Mouse (Mus musculus) embryonic facial prominence, embryonic 11.5 days (tissue): ENCODE data around the gene Atp1a2. TPM values are rescaled to one million over a fixed set of nuclear protein-coding genes. Genes with fewer than 3 reads are reported as not detected.

ENCODE experiments used
- ATAC-seq: fragments of 200-750 bp; cut with Nextera tagmentation; replicated peaks from 2 replicates; pipeline ENCODE4 v1.8.0; 2017; ENCODE audit warnings: low read depth; ENCODE audit not compliant: insufficient number of reproducible peaks, low FRiP score, low TSS enrichment
- DNase-seq: peaks from one replicate; pipeline ENCODE4 v3.0.0-alpha.2; 2015; ENCODE audit warnings: low spot score
- H3K27ac ChIP-seq: fragments of 300-500 bp; sonication (generic); replicated peaks from 2 replicates; pipeline ENCODE4 v1.5.1; 2014; ENCODE audit warnings: mild to moderate bottlenecking, low read depth, low read length, control low read depth
- H3K27me3 ChIP-seq: fragments of 300-500 bp; sonication (generic); 2 replicates; pipeline ENCODE4 v1.6.1; 2014; ENCODE audit warnings: mild to moderate bottlenecking, low read length, moderate library complexity, mixed read lengths; ENCODE audit not compliant: control insufficient read depth, insufficient read depth
- H3K36me3 ChIP-seq: fragments of 300-500 bp; sonication (generic); replicated peaks from 2 replicates; pipeline ENCODE4 v1.6.1; 2014; ENCODE audit warnings: low read depth, mild to moderate bottlenecking, low read length, moderate library complexity, mixed read lengths; ENCODE audit not compliant: control insufficient read depth, insufficient read depth
- H3K4me1 ChIP-seq: fragments of 300-500 bp; sonication (generic); 2 replicates; pipeline ENCODE4 v1.6.1; 2014; ENCODE audit warnings: low read length, mixed read lengths; ENCODE audit not compliant: control insufficient read depth, insufficient read depth
- H3K4me2 ChIP-seq: fragments of 300-500 bp; sonication (generic); 2 replicates; pipeline ENCODE4 v1.6.1; 2014; ENCODE audit warnings: low read depth, mild to moderate bottlenecking, control low read depth, low read length, moderate library complexity
- H3K4me3 ChIP-seq: fragments of 300-500 bp; sonication (generic); 2 replicates; pipeline ENCODE4 v1.5.1; 2014; ENCODE audit warnings: low read depth, low read length, control low read depth
- H3K9ac ChIP-seq: fragments of 300-500 bp; sonication (generic); replicated peaks from 2 replicates; pipeline ENCODE4 v1.6.1; 2014; ENCODE audit warnings: mild to moderate bottlenecking, control low read depth, low read length
- H3K9me3 ChIP-seq: fragments of 300-500 bp; sonication (generic); replicated peaks from 2 replicates; pipeline ENCODE4 v1.6.1; 2016; ENCODE audit warnings: mild to moderate bottlenecking, low read length, inconsistent platforms, mixed read lengths; ENCODE audit not compliant: control insufficient read depth
- WGBS: fragments of 180-500 bp; shearing (Covaris S2); extraction: QIAGEN DNeasy Blood & Tissue Kit; methylation state at CpG from one replicate; pipeline ENCODE4 v1.1.7; 2014; 5-methylcytosine and 5-hydroxymethylcytosine counted together
- polyA plus RNA-seq: library from polyadenylated mRNA; unstranded; fragments of >200 nt; fragmentation: Nextera tagmentation; extraction: Ambion mirVana; gene quantifications from 2 replicates; pipeline ENCODE4 v1.2.1, GENCODE M21; 2014

Atp1a2 gene
- polyA plus RNA-seq, 1 experiment from 2014 or later: 0.65 TPM

DNA sequence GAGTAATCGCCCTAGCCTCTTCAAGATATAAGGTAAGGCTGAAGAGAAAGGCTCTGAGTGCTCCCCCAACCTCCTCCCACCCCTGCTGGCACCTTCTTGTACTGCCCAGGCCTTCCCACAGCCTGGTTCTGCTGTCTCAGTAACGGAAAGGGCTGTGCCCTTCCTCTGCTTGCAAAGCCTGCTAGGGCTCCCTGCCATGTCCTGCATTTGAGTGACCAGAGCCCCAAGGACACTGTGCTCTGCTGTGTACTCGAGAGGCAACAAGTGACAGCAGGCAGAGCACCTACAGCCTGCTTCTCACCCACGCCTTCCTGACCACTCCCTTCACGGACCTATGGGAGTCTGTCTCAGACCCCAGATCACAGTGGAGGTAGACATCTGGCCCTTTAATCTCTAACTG is 2.4 kb upstream of the Atp1a2 start:
- H3K27me3 ChIP-seq: no peaks in the 10 kb centered on the region
- no peak overlapping the region for H3K27ac ChIP-seq
- H3K4me2 ChIP-seq: no peak overlapping the region
- no peaks in the 10 kb centered on the region for H3K9me3 ChIP-seq
- no peak for ATAC-seq
- H3K4me3 ChIP-seq: no peak overlapping the region
- 63% methylated on average over 5 of the region's 5 CpGs for WGBS
- no peak overlapping the region for H3K9ac ChIP-seq
- H3K36me3 ChIP-seq: no peaks in the 10 kb centered on the region
- peaks cover 6% of the 10 kb centered on the region; the same call in 1 of the 2 replicates for H3K4me1 ChIP-seq
- no peak for DNase-seq

DNA sequence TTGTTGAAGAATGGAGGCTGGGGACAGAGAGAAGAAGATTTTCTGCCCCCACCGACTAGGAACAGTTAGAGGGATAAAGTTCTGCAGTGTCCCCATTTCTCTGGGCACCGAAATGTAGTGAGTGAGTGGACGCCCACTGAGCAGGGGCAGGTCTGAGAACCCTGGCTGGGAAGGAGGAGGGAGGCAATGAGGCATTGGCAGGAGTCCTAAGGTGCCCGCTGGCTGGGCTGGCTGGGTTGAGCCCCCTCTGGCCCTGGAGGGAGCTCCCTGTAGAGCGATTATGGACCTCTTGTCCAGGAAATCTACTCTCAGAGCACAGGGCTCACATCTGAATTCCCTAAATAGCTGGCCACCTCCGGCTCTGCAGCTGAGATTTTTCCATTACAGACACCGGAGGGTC is 1.7 kb upstream of the Atp1a2 start:
- Histone ChIP-seq H3K4me1 (peaks cover 6% of the 10 kb centered on the region; the same call in 1 of the 2 replicates), H3K9ac (no peak overlapping the region), H3K4me3 (no peak overlapping the region), H3K27me3 (no peaks in the 10 kb centered on the region), H3K27ac (no peak overlapping the region), H3K9me3 (no peaks in the 10 kb centered on the region), H3K4me2 (no peak overlapping the region), H3K36me3 (no peaks in the 10 kb centered on the region)
- WGBS: 58% methylated on average over 7 of the region's 7 CpGs
- DNase-seq (no peak), ATAC-seq (no peak)

DNA sequence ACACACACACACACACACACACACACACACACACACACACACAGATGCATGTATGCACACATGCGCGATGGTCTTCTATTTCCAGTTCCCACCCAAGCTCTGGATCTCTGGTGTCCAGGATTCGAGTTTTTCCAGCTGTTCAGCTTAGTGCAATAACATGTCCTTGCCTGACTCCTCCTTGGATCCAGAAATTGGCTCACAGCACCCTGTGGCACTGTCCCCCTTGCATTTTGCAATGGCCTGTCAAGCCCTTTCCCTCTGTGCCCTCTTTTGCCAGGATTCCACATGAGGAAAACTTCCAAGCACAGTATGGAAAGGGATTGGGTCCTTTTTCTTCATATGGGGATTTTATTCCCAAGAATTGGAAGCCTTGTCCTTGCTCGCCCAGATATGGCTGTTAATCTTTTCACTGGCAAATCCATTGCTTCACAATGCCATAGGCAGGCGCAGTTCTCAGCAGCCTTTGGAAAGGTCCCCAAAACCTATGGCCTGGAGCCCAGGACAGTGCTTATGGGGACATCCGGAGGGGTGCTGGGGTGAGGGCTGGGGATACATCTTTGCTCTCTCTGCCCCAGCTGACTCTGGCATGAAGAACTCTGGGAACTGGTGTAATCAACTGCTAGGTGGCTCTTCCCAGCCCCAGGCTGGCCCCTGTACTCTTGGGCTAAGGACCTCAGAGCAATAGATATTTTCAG is 901 bp downstream of the Atp1a2 start:
- H3K9me3 ChIP-seq: no peaks in the 10 kb centered on the region
- no peak overlapping the region for H3K27ac ChIP-seq
- WGBS: 81% methylated on average over 6 of the region's 6 CpGs
- no peaks in the 10 kb centered on the region for H3K27me3 ChIP-seq
- H3K4me3 ChIP-seq: no peak overlapping the region
- peaks cover 6% of the 10 kb centered on the region; the same call in 1 of the 2 replicates for H3K4me1 ChIP-seq
- no peak overlapping the region; the same call in 1 of the 2 replicates for H3K4me2 ChIP-seq
- H3K9ac ChIP-seq: peak overlapping the region; percentile 23; the same call in 1 of the 2 replicates
- DNase-seq (no peak), ATAC-seq (no peak)
- no peaks in the 10 kb centered on the region for H3K36me3 ChIP-seq

DNA sequence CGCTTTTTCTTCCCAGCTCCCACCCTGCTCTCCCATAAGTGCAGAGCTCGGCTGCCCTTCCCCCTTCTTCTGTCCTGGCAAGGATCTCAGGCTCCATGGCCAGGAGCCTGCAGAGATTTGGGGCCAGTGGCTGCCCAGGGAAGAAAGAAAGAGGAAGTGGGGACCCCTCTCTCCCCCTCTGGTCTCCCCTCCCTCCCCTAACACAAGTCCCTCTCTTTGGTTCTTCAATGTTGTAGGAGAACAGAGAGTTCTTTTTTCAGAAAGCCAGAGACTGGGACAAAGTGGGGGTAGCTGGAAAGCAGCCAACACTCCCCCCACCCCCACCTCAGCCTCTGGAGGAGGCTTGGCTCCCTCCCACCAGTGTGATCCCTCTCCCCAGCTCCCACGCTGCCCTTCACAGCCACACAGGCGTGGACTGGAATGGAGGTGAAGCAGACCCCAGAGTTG is 2.1 kb downstream of the Atp1a2 start:
- WGBS: 54% methylated on average over 4 of the region's 4 CpGs
- H3K4me1 ChIP-seq: peaks cover 6% of the 10 kb centered on the region; the same call in 1 of the 2 replicates

DNA sequence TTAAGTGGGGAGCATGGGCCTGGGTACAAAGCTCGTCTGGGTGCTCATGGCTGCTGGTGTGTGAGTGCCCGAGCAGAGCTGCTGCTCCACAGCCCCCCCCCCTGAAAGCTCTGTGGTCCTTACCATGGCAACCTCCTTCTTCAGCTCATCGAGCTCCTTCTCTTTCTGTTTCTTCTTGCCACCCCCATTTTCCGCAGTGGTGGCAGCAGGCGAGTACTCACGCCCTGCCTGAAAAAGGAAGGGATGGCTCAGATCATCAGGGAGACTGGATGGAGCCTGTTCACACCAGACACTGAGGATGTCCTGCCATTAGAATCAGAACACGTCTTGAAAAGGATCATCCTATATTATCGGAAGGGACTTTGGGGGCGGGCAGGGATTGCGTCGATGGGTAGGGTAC is 4.4 kb downstream of the Atp1a2 start:
- Histone ChIP-seq H3K9ac (no peak overlapping the region), H3K27ac (no peak overlapping the region), H3K27me3 (no peaks in the 10 kb centered on the region), H3K4me2 (no peak overlapping the region), H3K4me1 (peaks cover 6% of the 10 kb centered on the region; the same call in 1 of the 2 replicates), H3K36me3 (no peaks in the 10 kb centered on the region), H3K4me3 (no peak overlapping the region), H3K9me3 (no peaks in the 10 kb centered on the region)
- WGBS: 91% methylated on average over 11 of the region's 11 CpGs
- DNase-seq: no peak
- ATAC-seq: no peak

More for the DNA sequence above, 2.1 kb downstream of the Atp1a2 start:
- H3K4me2 ChIP-seq: no peak overlapping the region
- H3K9me3 ChIP-seq: no peaks in the 10 kb centered on the region
- H3K9ac ChIP-seq: peak overlapping the region; percentile 33; the same call in 1 of the 2 replicates
- H3K27me3 ChIP-seq: no peaks in the 10 kb centered on the region
- DNase-seq: no peak
- no peak overlapping the region for H3K27ac ChIP-seq
- no peak overlapping the region for H3K4me3 ChIP-seq
- ATAC-seq: no peak
- H3K36me3 ChIP-seq: no peaks in the 10 kb centered on the region

DNA sequence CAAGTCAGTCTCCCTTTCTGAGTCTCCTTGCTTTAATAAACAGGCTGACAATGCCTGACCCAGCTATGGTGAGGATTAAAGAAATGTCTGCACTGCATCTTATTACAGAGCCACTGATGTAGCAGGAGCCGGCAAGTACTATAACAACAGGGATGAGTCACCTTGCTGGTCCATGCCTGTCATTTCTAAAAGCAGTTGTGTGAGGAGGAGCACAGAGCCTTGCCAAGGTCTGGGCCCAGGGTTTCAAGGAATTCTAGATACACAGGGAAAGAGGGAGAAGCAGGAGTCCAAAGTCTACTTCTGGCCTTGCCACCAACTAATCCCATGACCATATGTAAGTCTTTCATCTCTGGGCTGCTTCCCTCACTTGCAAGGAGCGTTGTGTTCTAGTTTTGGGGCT is 5.0 kb downstream of the Atp1a2 start:
- H3K4me3 ChIP-seq: no peak overlapping the region

DNA sequence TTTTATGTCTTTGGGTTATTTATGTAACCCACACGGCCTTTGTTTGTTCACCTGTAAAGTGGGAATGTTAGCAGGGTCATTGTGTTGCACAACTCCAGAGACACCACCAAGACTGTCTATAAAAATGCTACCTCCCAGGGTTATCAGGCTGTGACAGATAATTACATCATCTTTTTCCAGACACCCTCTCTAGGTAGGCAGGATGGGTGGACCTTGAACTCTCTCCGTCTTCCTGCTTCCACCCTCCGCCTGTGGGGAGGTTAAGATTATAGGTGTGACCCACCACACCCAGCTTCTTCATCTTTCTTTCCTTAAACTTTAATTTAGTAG is 8.3 kb downstream of the Atp1a2 start:
- H3K4me3 ChIP-seq: no peak overlapping the region
- no peak overlapping the region for H3K4me2 ChIP-seq
- H3K36me3 ChIP-seq: no peaks in the 10 kb centered on the region
- DNase-seq (no peak), ATAC-seq (no peak)
- no peak overlapping the region for H3K9ac ChIP-seq
- no peaks in the 10 kb centered on the region for H3K9me3 ChIP-seq
- no peak overlapping the region for H3K27ac ChIP-seq
- H3K4me1 ChIP-seq: no peaks in the 10 kb centered on the region
- no peaks in the 10 kb centered on the region for H3K27me3 ChIP-seq
- 95% methylated on average over 3 of the region's 3 CpGs for WGBS

More for the DNA sequence above, 5.0 kb downstream of the Atp1a2 start:
- Histone ChIP-seq H3K36me3 (no peaks in the 10 kb centered on the region), H3K27me3 (no peaks in the 10 kb centered on the region), H3K9ac (no peak overlapping the region), H3K27ac (no peak overlapping the region), H3K4me1 (peaks cover 3% of the 10 kb centered on the region; the same call in 1 of the 2 replicates), H3K9me3 (no peaks in the 10 kb centered on the region), H3K4me2 (no peak overlapping the region)
- 90% methylated on average over 2 of the region's 2 CpGs for WGBS
- DNase-seq: no peak
- ATAC-seq: no peak

DNA sequence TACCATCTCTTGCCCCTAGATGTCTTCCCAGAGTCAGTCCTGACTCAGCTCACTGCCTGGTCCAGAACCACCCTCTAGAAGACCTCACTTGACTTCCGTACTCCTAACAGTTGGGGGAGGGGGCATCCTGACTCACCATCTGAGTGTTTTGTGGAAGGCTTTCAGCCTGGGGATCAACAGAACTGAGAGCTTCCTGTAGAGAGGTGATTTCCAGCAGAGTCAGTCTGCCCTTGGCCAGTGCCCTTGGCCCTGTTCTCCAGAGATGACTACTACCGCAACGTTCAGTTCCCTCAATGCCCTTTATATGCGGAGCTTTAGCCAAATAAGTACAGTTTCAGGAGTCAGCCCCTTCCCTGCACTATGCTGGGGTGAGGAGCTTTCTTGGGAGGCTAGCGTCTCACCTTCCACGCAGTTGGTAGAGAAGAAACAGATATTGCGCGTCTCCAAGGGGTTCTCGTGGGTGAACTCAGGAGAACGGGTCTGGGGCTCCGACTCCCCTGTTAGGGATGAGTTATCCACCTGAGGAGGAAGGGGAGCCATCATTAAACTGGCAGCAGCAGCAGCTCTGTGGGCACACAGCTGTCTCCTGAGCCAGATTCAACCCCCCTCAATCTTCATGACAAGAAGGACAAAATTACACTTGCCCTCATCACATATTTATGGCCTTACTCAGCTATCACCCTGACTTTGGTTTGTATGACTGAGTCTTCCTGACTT is 8.8 kb downstream of the Atp1a2 start:
- 94% methylated on average over 11 of the region's 11 CpGs for WGBS

More for the DNA sequence above, 8.8 kb downstream of the Atp1a2 start:
- no peak for ATAC-seq
- Histone ChIP-seq H3K27me3 (no peaks in the 10 kb centered on the region), H3K27ac (no peak overlapping the region), H3K4me2 (no peak overlapping the region), H3K36me3 (no peaks in the 10 kb centered on the region), H3K4me3 (no peak overlapping the region), H3K9me3 (no peaks in the 10 kb centered on the region), H3K9ac (no peak overlapping the region), H3K4me1 (no peaks in the 10 kb centered on the region)
- DNase-seq: no peak
